Mouse (Mus musculus): ENCODE data around the gene Serf1. TPM values are rescaled to one million over a fixed set of nuclear protein-coding genes. Genes with fewer than 3 reads are reported as not detected.

Gene Serf1
- 9.3 and 15.4 TPM in 2 replicates for polyA plus RNA-seq (2012; rRNA removed)

GRCm38 (mm10) chr13:100107652-100108472 lies at the start of gene Serf1:
Gene Serf1, plus strand, starts transcription at chr13:100108012.

DNA sequence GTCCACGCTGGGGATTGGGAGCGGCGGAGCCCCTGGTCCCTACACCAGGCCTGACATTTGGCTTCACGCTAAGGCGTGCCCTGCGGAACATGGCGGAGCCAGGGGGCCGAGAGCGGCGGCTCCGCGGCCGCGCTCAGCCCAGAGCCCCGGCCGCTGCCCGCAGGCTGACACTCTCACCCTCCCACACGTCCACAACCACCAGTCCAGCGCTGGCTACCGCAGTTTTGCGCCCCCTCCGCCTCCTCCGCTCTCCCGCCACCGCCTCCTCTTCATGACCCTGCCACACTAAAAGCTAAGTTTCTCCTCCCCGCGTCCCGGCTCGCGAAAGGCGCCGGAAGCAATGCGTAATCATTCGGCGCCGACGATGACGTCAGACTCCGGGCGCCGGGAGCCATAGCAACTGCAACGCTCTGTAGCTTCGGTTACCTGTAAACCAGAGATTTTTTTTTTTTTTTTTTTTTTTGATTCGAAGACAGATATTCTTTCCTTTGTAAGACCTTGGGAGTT lies 4.0 kb upstream of the Serf1 start, which contains the start of gene Bdp1:
Gene Bdp1, minus strand, starts transcription at position 323 of the 507 bp plus-strand sequence.

GRCm38 (mm10) chr13:100124423-100125257 lies 16.8 kb downstream of the Serf1 start, which contains the start of gene Smn1:
Gene Smn1, plus strand, starts transcription at chr13:100124852.

Other genes with a start within 250 kb of the Serf1 start
- 1.4 and 3.6 TPM in 2 replicates for gene Cartpt, start 206.9 kb upstream of the Serf1 start, polyA plus RNA-seq (2012; rRNA removed)
- 16.2 and 16.8 TPM in 2 replicates for gene Mccc2, start 92.4 kb upstream of the Serf1 start, polyA plus RNA-seq (2012; rRNA removed)
- gene Bdp1, start 3.9 kb upstream of the Serf1 start, polyA plus RNA-seq (2012; rRNA removed), result 1.3 and 2.4 TPM in 2 replicates
- gene Smn1, start 16.8 kb downstream of the Serf1 start, polyA plus RNA-seq (2012; rRNA removed), result 5.7 and 8.4 TPM in 2 replicates
- 10.6 and 13.0 TPM in 2 replicates for gene Naip2, start 94.1 kb downstream of the Serf1 start, polyA plus RNA-seq (2012; rRNA removed)
- 9.8 and 10.7 TPM in 2 replicates for gene Naip5, start 138.3 kb downstream of the Serf1 start, polyA plus RNA-seq (2012; rRNA removed)
- gene Naip6, start 209.7 kb downstream of the Serf1 start, polyA plus RNA-seq (2012; rRNA removed), result 19.8 and 22.3 TPM in 2 replicates